Mouse (Mus musculus): ENCODE measurements around the gene Ier3. TPM values are rescaled to one million over a fixed set of nuclear protein-coding genes. Genes with fewer than 3 reads are reported as not detected.

Ier3 gene
- polyA plus RNA-seq, 1 experiment = not detected

DNA sequence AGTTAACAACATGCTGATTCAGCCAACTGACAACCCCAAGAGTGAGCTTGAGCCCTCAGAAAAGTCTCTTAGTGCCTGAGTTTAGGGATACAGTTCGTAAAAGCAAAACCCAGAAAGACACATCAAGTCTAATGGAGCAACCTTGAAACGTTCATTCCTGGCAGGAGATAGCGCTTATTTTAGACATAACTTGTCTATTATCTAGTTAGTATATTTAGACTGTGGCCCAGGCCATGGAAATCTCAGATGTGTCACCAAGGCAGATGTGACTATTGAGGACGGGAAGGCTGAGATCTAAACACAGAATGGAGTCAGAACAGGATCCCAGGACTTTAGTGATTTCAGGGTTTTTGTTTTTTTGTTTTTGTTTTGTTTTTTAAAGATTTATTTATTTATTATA lies 36.3 kb upstream of the Ier3 start:
- TF ChIP-seq CTCF (IDR thresholded peaks at IDR 0.05; ENCODE audit: insufficient read depth, low read depth, low read length) (no peak), POLR2A (IDR thresholded peaks at IDR 0.05; ENCODE audit: insufficient read depth, low read depth, low read length) (no peak)

DNA sequence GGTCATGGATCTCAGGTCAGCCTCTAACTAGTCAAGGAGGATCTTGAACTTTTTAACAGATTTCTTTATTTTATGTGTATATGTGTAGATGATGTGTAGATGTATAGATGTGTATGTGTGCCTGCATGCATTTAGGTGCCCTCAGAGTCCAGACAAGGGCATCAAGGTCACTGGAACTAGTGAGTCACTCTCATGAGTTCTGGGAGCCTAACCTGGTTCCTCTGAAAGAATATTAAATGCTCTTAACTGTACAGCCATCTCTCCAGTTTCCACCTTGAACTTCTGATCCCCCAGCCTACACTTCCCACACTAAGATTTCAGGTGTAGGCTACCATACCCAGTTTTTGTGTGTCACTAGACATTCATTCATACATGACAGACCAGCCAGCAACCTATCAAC lies 34.0 kb upstream of the Ier3 start:
- no peak overlapping the region for H3K27ac ChIP-seq (ENCODE audit: insufficient read depth, low read depth, low read length)
- TF ChIP-seq POLR2A (IDR thresholded peaks at IDR 0.05; ENCODE audit: insufficient read depth, low read depth, low read length) = no peak
- no peak for TF ChIP-seq CTCF (IDR thresholded peaks at IDR 0.05; ENCODE audit: insufficient read depth, low read depth, low read length)
- H3K4me1 ChIP-seq (ENCODE audit: control insufficient read depth, insufficient read depth, low read length) = no peaks in the 10 kb centered on the region
- no peak overlapping the region for H3K4me3 ChIP-seq (ENCODE audit: insufficient read depth, low read depth, low read length)

More for the DNA sequence above, 36.3 kb upstream of the Ier3 start:
- WGBS = 88% methylated on average over 4 of the region's 4 CpGs
- Histone ChIP-seq H3K4me1 (ENCODE audit: control insufficient read depth, insufficient read depth, low read length) (no peaks in the 10 kb centered on the region), H3K4me3 (ENCODE audit: insufficient read depth, low read depth, low read length) (no peak overlapping the region), H3K27ac (ENCODE audit: insufficient read depth, low read depth, low read length) (no peak overlapping the region)

GRCm38 (mm10) chr17:35788025-35788424 lies 33.5 kb upstream of the Ier3 start:
- no peak overlapping the region for H3K27ac ChIP-seq (ENCODE audit: insufficient read depth, low read depth, low read length)
- no peak for TF ChIP-seq POLR2A (IDR thresholded peaks at IDR 0.05; ENCODE audit: insufficient read depth, low read depth, low read length)
- H3K4me1 ChIP-seq (ENCODE audit: control insufficient read depth, insufficient read depth, low read length) = no peaks in the 10 kb centered on the region
- H3K4me3 ChIP-seq (ENCODE audit: insufficient read depth, low read depth, low read length) = no peak overlapping the region
- 87% methylated on average over 3 of the region's 3 CpGs for WGBS

DNA sequence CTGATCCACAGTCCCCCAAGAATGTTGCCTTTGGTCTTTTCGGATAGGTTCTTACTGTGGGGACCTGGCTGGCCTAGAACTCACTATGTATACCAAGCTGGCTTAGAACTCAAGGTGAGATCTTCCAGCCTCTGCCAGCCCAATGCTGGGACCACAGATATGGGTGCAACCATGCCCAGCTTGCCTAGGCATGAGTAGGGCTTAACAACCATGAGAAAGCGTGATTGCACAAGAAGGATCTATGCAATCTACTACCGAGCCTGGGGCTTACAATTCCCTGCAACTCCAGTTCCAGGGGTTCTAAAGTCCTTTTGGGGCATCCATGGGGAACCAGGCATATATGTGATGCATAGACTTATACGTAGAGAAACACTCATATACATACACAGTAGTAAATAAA lies 30.6 kb upstream of the Ier3 start:
- Histone ChIP-seq H3K27ac (ENCODE audit: insufficient read depth, low read depth, low read length) (no peak overlapping the region), H3K4me1 (ENCODE audit: control insufficient read depth, insufficient read depth, low read length) (no peaks in the 10 kb centered on the region), H3K4me3 (ENCODE audit: insufficient read depth, low read depth, low read length) (no peak overlapping the region)
- TF ChIP-seq CTCF (IDR thresholded peaks at IDR 0.05; ENCODE audit: insufficient read depth, low read depth, low read length) (no peak), POLR2A (IDR thresholded peaks at IDR 0.05; ENCODE audit: insufficient read depth, low read depth, low read length) (no peak)
- WGBS = 95% methylated on average over 4 of the region's 4 CpGs

GRCm38 (mm10) chr17:35792837-35793236 lies 28.6 kb upstream of the Ier3 start:
- 85% methylated on average over 2 of the region's 2 CpGs for WGBS
- H3K27ac ChIP-seq (ENCODE audit: insufficient read depth, low read depth, low read length) = no peak overlapping the region
- TF ChIP-seq POLR2A (IDR thresholded peaks at IDR 0.05; ENCODE audit: insufficient read depth, low read depth, low read length) (no peak), CTCF (IDR thresholded peaks at IDR 0.05; ENCODE audit: insufficient read depth, low read depth, low read length) (no peak)
- no peaks in the 10 kb centered on the region for H3K4me1 ChIP-seq (ENCODE audit: control insufficient read depth, insufficient read depth, low read length)
- no peak overlapping the region for H3K4me3 ChIP-seq (ENCODE audit: insufficient read depth, low read depth, low read length)

DNA sequence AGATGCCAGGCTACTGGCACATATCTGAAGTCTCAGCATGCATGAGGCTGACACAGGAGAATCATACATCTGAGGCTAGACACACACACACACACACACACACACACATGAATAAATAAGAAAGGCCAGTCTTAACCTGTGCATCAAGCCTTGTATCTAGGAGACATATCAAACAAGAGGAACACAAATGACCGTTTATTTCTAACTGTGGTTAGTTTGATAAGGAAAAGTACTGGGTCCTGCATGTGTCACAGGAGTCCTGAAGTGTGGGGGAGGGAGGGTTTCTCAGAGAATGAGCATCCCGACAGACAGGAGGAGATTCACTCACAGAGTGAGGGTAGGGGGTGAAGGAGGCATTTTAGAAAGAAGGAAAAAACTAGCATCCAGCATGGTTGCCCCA lies 26.4 kb upstream of the Ier3 start:
- no peak for TF ChIP-seq POLR2A (IDR thresholded peaks at IDR 0.05; ENCODE audit: insufficient read depth, low read depth, low read length)
- no peak for TF ChIP-seq CTCF (IDR thresholded peaks at IDR 0.05; ENCODE audit: insufficient read depth, low read depth, low read length)
- 56% methylated on average over 2 of the region's 2 CpGs for WGBS
- H3K27ac ChIP-seq (ENCODE audit: insufficient read depth, low read depth, low read length) = no peak overlapping the region

GRCm38 (mm10) chr17:35795656-35796055 lies 25.8 kb upstream of the Ier3 start:
- H3K4me1 ChIP-seq (ENCODE audit: control insufficient read depth, insufficient read depth, low read length) = no peaks in the 10 kb centered on the region
- no peak overlapping the region for H3K27ac ChIP-seq (ENCODE audit: insufficient read depth, low read depth, low read length)
- TF ChIP-seq POLR2A (IDR thresholded peaks at IDR 0.05; ENCODE audit: insufficient read depth, low read depth, low read length) = no peak
- TF ChIP-seq CTCF (IDR thresholded peaks at IDR 0.05; ENCODE audit: insufficient read depth, low read depth, low read length) = no peak
- H3K4me3 ChIP-seq (ENCODE audit: insufficient read depth, low read depth, low read length) = no peak overlapping the region
- WGBS = 70% methylated on average over 6 of the region's 6 CpGs

More for the DNA sequence above, 26.4 kb upstream of the Ier3 start:
- Histone ChIP-seq H3K4me3 (ENCODE audit: insufficient read depth, low read depth, low read length) (no peak overlapping the region), H3K4me1 (ENCODE audit: control insufficient read depth, insufficient read depth, low read length) (no peaks in the 10 kb centered on the region)

DNA sequence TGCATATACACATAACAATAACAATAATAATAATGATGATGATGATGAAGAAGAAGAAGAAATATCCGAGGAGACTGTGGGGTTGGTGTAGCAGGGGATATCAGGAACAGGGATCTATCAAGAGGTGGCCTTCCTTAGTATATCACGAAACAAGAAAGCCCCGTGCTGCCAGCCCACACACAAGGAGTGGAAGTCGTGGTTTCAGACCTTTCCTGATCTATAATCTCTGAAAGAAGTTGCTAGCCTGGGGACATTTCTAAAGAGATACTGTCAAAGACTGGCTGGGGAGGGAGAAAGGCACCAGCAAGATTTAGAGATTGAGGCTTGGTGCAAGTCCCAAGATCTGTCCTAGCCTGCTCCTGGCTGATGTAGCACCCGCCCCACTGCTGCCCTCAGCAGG lies 24.6 kb upstream of the Ier3 start:
- Histone ChIP-seq H3K4me3 (ENCODE audit: insufficient read depth, low read depth, low read length) (no peak overlapping the region), H3K27ac (ENCODE audit: insufficient read depth, low read depth, low read length) (no peak overlapping the region), H3K4me1 (ENCODE audit: control insufficient read depth, insufficient read depth, low read length) (no peaks in the 10 kb centered on the region)
- no peak for TF ChIP-seq CTCF (IDR thresholded peaks at IDR 0.05; ENCODE audit: insufficient read depth, low read depth, low read length)
- no peak for TF ChIP-seq POLR2A (IDR thresholded peaks at IDR 0.05; ENCODE audit: insufficient read depth, low read depth, low read length)
- WGBS = 82% methylated on average over 5 of the region's 5 CpGs

DNA sequence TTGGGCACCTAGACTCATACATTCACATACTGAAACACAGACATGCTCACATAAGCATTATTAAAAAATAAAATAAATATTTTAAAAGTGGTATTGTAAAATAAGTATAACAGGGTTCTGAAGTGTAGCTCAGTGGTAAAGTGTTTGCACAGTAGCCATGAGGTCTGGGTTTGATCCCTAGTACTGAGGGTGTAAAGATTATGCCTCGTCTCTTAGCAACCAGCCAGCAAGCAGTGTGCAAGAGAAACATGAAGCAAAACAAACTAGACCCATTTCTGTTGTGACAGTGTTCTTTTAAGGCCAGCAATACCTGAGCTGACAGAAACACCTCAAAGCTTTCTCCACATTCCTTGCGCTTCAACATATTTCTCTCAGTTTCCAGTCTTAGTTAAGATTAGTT lies 20.6 kb upstream of the Ier3 start:
- no peak overlapping the region for H3K27ac ChIP-seq (ENCODE audit: insufficient read depth, low read depth, low read length)
- no peak overlapping the region for H3K4me3 ChIP-seq (ENCODE audit: insufficient read depth, low read depth, low read length)
- no peak for TF ChIP-seq CTCF (IDR thresholded peaks at IDR 0.05; ENCODE audit: insufficient read depth, low read depth, low read length)
- no peak for TF ChIP-seq POLR2A (IDR thresholded peaks at IDR 0.05; ENCODE audit: insufficient read depth, low read depth, low read length)
- WGBS = 80% methylated on average over 2 of the region's 2 CpGs
- H3K4me1 ChIP-seq (ENCODE audit: control insufficient read depth, insufficient read depth, low read length) = no peaks in the 10 kb centered on the region

GRCm38 (mm10) chr17:35803020-35803419 lies 18.5 kb upstream of the Ier3 start:
- Histone ChIP-seq H3K4me3 (ENCODE audit: insufficient read depth, low read depth, low read length) (no peak overlapping the region), H3K4me1 (ENCODE audit: control insufficient read depth, insufficient read depth, low read length) (no peaks in the 10 kb centered on the region), H3K27ac (ENCODE audit: insufficient read depth, low read depth, low read length) (no peak overlapping the region)
- 55% methylated on average over 6 of the region's 6 CpGs for WGBS
- TF ChIP-seq POLR2A (IDR thresholded peaks at IDR 0.05; ENCODE audit: insufficient read depth, low read depth, low read length) = no peak
- no peak for TF ChIP-seq CTCF (IDR thresholded peaks at IDR 0.05; ENCODE audit: insufficient read depth, low read depth, low read length)

Measured in olfactory bulb, adult 2 months (tissue).